Mouse (Mus musculus): ENCODE data around the gene Auts2. TPM values are rescaled to one million over a fixed set of nuclear protein-coding genes. Genes with fewer than 3 reads are reported as not detected.

Gene Auts2
- total RNA-seq, 2 experiments from 2014 or later = 20.4 TPM

DNA sequence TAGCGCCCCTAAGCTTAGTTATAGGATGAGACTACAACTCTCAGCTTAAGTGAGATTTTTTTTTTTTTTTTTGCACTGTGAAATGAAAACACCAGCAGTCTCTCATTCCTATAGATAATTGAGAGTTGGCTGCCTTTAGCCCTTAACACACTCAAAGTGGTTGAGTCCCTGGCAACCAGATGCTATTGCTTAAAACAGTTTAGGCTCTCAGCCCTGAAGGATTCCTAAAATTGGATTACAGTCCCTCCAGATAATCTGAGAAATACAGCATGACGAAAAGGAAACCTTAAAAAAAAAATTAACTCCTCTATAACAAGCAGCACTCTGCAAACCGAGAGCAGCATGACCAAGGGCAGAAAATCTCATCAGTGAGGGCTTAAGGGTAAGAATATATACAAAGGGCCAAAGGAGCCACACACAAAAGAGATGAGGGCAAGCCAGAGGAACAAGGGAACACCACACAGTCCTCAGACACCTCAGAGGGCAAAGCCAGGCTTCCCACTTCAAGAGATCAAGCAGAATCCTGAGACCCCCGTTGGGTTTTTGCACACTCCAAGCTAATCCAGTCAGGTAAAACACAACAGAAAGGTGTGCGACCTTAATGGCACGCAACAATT, 274.7 kb downstream of the Auts2 start:
- no peak for DNase-seq (ENCODE audit: low spot score)

DNA sequence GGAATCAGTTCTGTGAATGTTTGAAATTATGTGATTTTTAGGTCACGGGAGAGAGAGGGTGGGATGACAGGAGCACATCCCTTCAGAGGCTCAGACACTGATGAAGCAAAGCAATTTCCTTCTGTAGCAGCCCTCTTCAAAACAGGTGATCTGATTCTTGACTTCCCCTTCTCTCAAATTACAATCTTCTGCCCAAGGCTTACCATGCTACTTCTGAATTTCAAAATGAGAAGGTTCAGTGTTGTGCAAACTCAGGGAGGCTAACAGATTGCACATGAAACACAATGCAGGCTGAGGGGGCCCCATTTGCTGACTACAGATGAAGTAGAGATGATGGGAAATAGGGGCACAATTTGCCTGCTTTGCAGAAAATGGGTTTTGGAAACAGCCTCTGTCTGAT, 278.1 kb downstream of the Auts2 start:
- no peak for DNase-seq (ENCODE audit: low spot score)

- DNase-seq (ENCODE audit: low spot score) = no peak
These were observed 281.4 kb downstream of the Auts2 start for GRCm38 (mm10) chr5:132261750-132262149.

GRCm38 (mm10) chr5:132258882-132259281, 284.3 kb downstream of the Auts2 start:
- DNase-seq (ENCODE audit: low spot score) = no peak

GRCm38 (mm10) chr5:132255579-132255978, 287.6 kb downstream of the Auts2 start:
- DNase-seq (ENCODE audit: low spot score) = no peak

GRCm38 (mm10) chr5:132249523-132249922, 293.6 kb downstream of the Auts2 start:
- DNase-seq (ENCODE audit: low spot score) = no peak

DNA sequence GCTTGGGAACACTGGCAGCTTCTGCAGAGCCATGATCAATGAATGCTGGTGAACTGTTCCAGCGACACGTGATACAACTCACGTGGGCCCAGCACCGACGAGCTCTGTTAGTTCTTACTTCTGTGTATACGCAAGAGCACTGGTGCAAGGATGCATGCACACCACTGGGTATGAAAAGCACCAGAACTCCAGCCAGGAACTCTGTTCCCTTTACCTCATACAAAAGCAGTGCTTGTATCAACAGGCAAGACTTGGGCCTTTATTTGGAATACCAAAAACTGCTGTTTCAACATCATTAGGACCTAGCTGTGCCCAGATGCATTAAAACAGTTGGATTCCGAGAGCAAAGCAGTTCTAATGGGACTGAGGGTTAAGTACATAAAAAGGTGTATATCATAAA, 295.1 kb downstream of the Auts2 start:
- no peak for DNase-seq (ENCODE audit: low spot score)

- no peak for DNase-seq (ENCODE audit: low spot score)
These were observed 307.7 kb downstream of the Auts2 start for GRCm38 (mm10) chr5:132235460-132235859.

DNA sequence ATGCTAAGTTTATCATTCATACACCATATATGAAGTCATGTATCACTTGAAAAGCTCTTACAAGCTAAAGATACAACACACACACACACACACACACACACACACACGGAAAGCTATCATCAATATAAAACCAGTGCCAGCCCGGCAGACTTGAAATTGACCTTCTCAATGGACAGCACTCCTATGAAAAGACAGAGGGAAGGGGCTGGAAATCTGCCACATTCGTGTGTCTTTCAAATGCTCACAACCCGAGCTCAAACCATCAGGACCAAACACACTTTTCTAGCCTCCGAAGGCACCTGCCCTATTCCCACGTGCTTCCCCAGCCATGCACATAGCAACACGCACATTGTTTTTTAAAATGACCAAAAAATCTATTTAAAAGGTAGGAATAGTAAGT, 308.7 kb downstream of the Auts2 start:
- no peak for DNase-seq (ENCODE audit: low spot score)

DNA sequence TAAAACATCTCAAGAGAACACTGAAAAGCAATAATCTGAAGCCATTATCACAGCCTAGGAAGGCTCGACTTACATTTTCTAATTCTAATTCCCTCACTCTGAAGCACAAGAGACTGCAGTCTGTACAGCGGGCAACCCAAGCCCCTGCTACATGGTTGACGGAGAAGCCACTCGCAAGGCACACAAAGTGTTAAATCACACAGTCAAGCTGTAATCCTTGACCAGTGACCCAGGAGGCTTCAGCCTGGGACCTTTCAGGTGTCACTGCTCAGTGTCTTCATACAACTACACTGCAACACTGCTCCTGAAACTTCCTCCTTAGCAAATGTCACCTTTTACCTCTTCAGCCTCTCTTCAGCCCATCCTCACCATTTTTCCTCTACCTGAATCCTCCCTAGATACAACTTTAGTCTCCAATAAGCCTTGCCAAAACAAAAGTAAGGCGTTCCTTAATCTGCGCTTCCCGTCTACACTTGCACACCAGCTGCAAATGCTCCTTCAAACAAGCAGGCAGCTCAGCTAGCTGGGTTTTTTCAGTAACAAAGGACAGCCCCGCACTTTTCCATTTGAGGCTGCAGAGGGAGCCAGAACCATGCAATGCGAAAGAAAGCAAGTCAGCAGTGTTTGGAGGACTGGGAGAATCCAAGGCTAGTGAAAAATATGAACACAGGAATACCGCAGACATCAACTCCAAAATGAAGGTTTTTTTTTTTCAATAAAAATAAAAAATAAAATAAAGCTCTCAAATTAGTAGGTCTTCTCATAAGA, 311.7 kb downstream of the Auts2 start:
- peak; percentile 46 for DNase-seq (ENCODE audit: low spot score)

GRCm38 (mm10) chr5:132229644-132230357, 313.3 kb downstream of the Auts2 start:
- peak; percentile 7 for DNase-seq (ENCODE audit: low spot score)

GRCm38 (mm10) chr5:132229023-132229422, 314.1 kb downstream of the Auts2 start:
- no peak for DNase-seq (ENCODE audit: low spot score)

DNA sequence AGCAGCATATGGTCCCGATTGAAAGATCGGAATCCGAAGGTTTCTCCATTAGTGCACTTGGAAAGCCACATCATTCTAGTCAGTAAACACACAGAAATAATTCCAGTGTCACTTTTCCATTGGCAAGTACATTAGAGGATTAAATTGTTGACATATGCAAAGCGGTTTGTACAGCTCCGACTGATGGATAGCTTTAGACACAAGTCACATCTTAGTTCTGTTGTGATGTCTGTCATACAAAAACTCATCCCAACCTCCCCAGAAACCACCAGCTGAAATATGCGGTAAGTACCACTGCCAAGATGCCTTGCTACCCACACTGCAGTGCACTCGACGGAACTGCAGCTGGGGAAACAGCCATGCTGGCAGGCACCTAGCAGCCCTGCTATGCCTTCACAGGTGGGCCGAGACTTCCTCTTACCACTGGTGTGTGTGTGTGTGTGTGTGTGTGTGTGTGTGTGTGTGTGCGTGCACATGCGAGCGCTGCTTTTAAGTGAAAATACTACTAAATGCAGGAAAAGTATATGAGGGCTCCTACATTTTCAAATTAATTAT, 322.7 kb downstream of the Auts2 start:
- no peak for DNase-seq (ENCODE audit: low spot score)

- DNase-seq (ENCODE audit: low spot score) = no peak
These were observed 327.0 kb downstream of the Auts2 start for GRCm38 (mm10) chr5:132216143-132216542.

GRCm38 (mm10) chr5:132212446-132212845, 330.7 kb downstream of the Auts2 start:
- DNase-seq (ENCODE audit: low spot score) = no peak

- DNase-seq (ENCODE audit: low spot score) = no peak
These were observed 333.4 kb downstream of the Auts2 start for GRCm38 (mm10) chr5:132209694-132210093.

GRCm38 (mm10) chr5:132206220-132206619, 336.9 kb downstream of the Auts2 start:
- DNase-seq (ENCODE audit: low spot score) = no peak

DNA sequence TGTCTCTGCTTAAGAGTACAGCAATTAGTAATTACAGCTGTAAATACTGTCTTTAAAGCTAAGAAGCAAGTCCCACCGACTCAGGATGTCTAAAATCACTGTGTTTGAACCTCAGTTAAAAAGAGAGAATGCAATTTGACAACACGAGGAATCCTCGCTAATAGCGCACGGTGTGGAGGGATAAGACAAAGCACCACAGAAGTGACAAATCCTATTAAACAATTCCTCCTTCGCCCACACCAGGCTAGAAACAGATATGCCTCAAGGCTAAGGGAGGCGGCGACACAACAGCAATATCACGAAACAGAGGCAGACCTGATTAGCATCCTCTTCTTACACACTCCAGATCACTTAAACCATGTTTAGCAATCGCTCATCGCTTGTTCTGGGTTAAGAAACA, 339.3 kb downstream of the Auts2 start:
- no peak for DNase-seq (ENCODE audit: low spot score)

DNA sequence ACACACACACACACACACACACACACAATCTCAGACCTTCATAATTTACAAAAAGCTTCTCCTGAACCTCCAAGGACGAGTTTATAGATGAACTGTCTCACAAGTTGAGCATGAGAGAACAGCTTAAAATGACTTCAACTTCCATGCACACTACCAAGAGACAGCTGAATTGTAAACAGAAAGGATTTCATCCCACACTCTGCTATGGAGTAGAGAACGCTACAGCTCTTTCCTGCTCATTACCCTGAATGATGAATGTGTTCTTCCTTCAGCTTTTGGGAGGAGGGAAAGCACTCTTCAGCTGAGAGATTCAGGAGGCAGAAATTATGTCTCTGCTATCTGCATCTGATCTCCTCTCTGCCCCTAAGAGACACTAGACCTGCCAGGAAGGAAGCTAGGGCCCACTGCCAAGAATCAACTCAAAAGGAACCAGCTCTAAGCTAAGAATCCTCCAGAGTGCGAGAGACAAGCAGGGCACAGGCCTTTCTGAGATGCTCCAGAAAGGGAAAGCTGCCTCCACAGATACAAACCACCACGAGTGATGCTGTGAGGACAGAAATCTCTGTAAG, 342.0 kb downstream of the Auts2 start:
- DNase-seq (ENCODE audit: low spot score) = peak; percentile 5

- DNase-seq (ENCODE audit: low spot score) = no peak
These were observed 342.5 kb downstream of the Auts2 start for GRCm38 (mm10) chr5:132200595-132200994.

- peak; percentile 14 for DNase-seq (ENCODE audit: low spot score)
These were observed 348.1 kb downstream of the Auts2 start for GRCm38 (mm10) chr5:132195048-132195533.

GRCm38 (mm10) chr5:132190190-132190589, 353.0 kb downstream of the Auts2 start:
- DNase-seq (ENCODE audit: low spot score) = no peak
